8 mouse cellular contexts compared by ENCODE assay signal in genomic region chr6:121109998-121110603, GRCm38 (mm10). TPM values are rescaled to one million over a fixed set of nuclear protein-coding genes. Genes with fewer than 3 reads are reported as not detected.
DNase-seq lines count a peak whose midpoint lies in the region; ATAC-seq lines count a peak whose summit lies in the region.

No protein-coding gene starts in this region.

- no peaks in the 10 kb centered on the region for H3K27me3 ChIP-seq in heart, embryonic 14.5 days (ENCODE audit: control insufficient read depth, insufficient read depth, low read length)
- H3K27me3 ChIP-seq in liver, embryonic 13.5 days = no peaks in the 10 kb centered on the region
- no peaks in the 10 kb centered on the region for H3K27me3 ChIP-seq in stomach, embryonic 16.5 days (ENCODE audit: control insufficient read depth, insufficient read depth, low read length)

- peak overlapping the region; percentile 99 for H3K27ac ChIP-seq in brown adipose tissue, adult 24 weeks (replicated peaks; ENCODE audit: low read depth, low read length)
- H3K27ac ChIP-seq in heart, embryonic 14.5 days (replicated peaks in 1 of 2; ENCODE audit: control insufficient read depth in 1 of 2, insufficient read depth in 1 of 2, low read depth in 2 of 2, low read length in 2 of 2) = peak overlapping the region; percentile 94 to 95
- H3K27ac ChIP-seq in liver, embryonic 13.5 days = peak overlapping the region; percentile 95
- peak overlapping the region; percentile 87 for H3K27ac ChIP-seq in stomach, embryonic 16.5 days (ENCODE audit: low read length)

- peak overlapping the region; percentile 99 for H3K9ac ChIP-seq in heart, embryonic 14.5 days (ENCODE audit: low read length)
- peak overlapping the region; percentile 100 for H3K9ac ChIP-seq in liver, embryonic 13.5 days
- peak overlapping the region; percentile 94 for H3K9ac ChIP-seq in stomach, embryonic 16.5 days (ENCODE audit: low read length)

- no peaks in the 10 kb centered on the region for H3K9me3 ChIP-seq in heart, embryonic 14.5 days (ENCODE audit: control insufficient read depth, low read length)
- H3K9me3 ChIP-seq in liver, embryonic 13.5 days (replicated peaks) = no peaks in the 10 kb centered on the region
- no peaks in the 10 kb centered on the region for H3K9me3 ChIP-seq in stomach, embryonic 16.5 days (replicated peaks; ENCODE audit: control insufficient read depth, low read length)

- peaks cover 13% of the 10 kb centered on the region for H3K36me3 ChIP-seq in heart, embryonic 14.5 days (ENCODE audit: control insufficient read depth, insufficient read depth, low read length)
- peaks cover 25% of the 10 kb centered on the region for H3K36me3 ChIP-seq in liver, embryonic 13.5 days
- 0 out of 2 replicates have a peak, but pooled peaks cover 3% of the 10 kb centered on the region for H3K36me3 ChIP-seq in stomach, embryonic 16.5 days (ENCODE audit: control insufficient read depth, insufficient read depth, low read length)

- WGBS in heart, embryonic 14.5 days = under 1% methylated on average over 41 of the region's 42 CpGs
- WGBS in liver, embryonic 13.5 days (ENCODE audit: insufficient replicate concordance) = under 1% methylated on average over 41 of the region's 42 CpGs
- under 1% methylated on average over 42 of the region's 42 CpGs for WGBS in stomach, embryonic 16.5 days

- DNase-seq in CD4-positive, CD25-positive, alpha-beta regulatory T cell, adult 2 months (ENCODE audit: low read depth, low spot score) = peak; percentile 91
- peak; percentile 85 for DNase-seq in fat pad, adult 2 months (ENCODE audit: extremely low read depth, low read depth, low spot score)
- peak; percentile 94 for DNase-seq in kidney, postnatal 14 days
- DNase-seq in liver, embryonic 13.5 days = peak; percentile 92
- peak; percentile 94 for DNase-seq in neural tube, embryonic 10.5 days (ENCODE audit: extremely low spot score, low spot score)

- peaks cover 7% of the 10 kb centered on the region for H3K4me1 ChIP-seq in brown adipose tissue, adult 24 weeks (ENCODE audit: control insufficient read depth, insufficient read depth, insufficient read length, low read length)
- H3K4me1 ChIP-seq in heart, embryonic 14.5 days (ENCODE audit: control insufficient read depth in 2 of 2, insufficient read depth in 2 of 2, low read length in 2 of 2) = peaks cover 14 to 40% of the 10 kb centered on the region in 2 experiments
- H3K4me1 ChIP-seq in liver, embryonic 13.5 days (replicated peaks) = peaks cover 76% of the 10 kb centered on the region
- peaks cover 17% of the 10 kb centered on the region for H3K4me1 ChIP-seq in stomach, embryonic 16.5 days (ENCODE audit: control insufficient read depth, insufficient read depth, low read length)

- ATAC-seq in heart, embryonic 14.5 days (ENCODE audit: insufficient number of reproducible peaks, insufficient read depth, low FRiP score, low read depth) = peak; percentile 91
- peak; percentile 92 for ATAC-seq in liver, embryonic 13.5 days (ENCODE audit: low read depth)
- peak; percentile 98 for ATAC-seq in stomach, embryonic 16.5 days (ENCODE audit: insufficient read depth, low FRiP score)

- peak overlapping the region; percentile 67 for H3K4me2 ChIP-seq in heart, embryonic 14.5 days (ENCODE audit: low read length)
- peak overlapping the region; percentile 91 for H3K4me2 ChIP-seq in liver, embryonic 13.5 days
- peak overlapping the region; percentile 95 for H3K4me2 ChIP-seq in stomach, embryonic 16.5 days (ENCODE audit: low read depth, low read length)

- H3K4me3 ChIP-seq in brown adipose tissue, adult 24 weeks (ENCODE audit: insufficient read depth, low read depth, low read length) = peak overlapping the region; percentile 74
- H3K4me3 ChIP-seq in heart, embryonic 14.5 days (ENCODE audit: control insufficient read depth in 1 of 2, insufficient read depth in 1 of 2, low read depth in 1 of 2, low read length in 2 of 2) = peak overlapping the region; percentile 76 to 98
- peak overlapping the region; percentile 100 for H3K4me3 ChIP-seq in liver, embryonic 13.5 days (replicated peaks)
- peak overlapping the region; percentile 94 for H3K4me3 ChIP-seq in stomach, embryonic 16.5 days (replicated peaks; ENCODE audit: low read length)

RNA-seq across cellular contexts. Expression of gene Mical3, which starts 20.7 kb away (rescaled TPM):
- polyA plus RNA-seq in brown adipose tissue, adult 24 weeks (2012; ENCODE audit: insufficient read depth, insufficient read length, missing spikeins) = 33.3 and 42.4 TPM in 2 replicates
- polyA plus RNA-seq in heart, embryonic 14.5 days (2014; fragmentation: Nextera tagmentation; extraction: Ambion mirVana) = 41.3 and 46.2 TPM in 2 replicates
- 9.9 and 10.7 TPM in 2 replicates for polyA plus RNA-seq in liver, embryonic 13.5 days (2015; fragmentation: Nextera tagmentation; extraction: Ambion mirVana)
- polyA plus RNA-seq in stomach, embryonic 16.5 days (2015; fragmentation: Nextera tagmentation; extraction: Ambion mirVana) = 8.9 and 11.5 TPM in 2 replicates

Comparison
In these comparisons a context has a peak if more than half of its experiments do, and no peak if none do; other contexts are left out.
1. Peak in every context shown above with its lines: DNase-seq, ATAC-seq, H3K4me3 ChIP-seq and H3K27ac ChIP-seq.